Mouse (Mus musculus) lung, postnatal 0 days (tissue): ENCODE data around the gene Dnajb12.

ENCODE experiments used
- CTCF ChIP-seq: IDR thresholded peaks from 2 replicates; pipeline ENCODE4 v1.5.1; 2016; ENCODE audit warnings: antibody characterized with exemption, mild to moderate bottlenecking
- EP300 ChIP-seq: IDR thresholded peaks from 2 replicates; pipeline ENCODE4 v1.6.1; 2016; ENCODE audit warnings: antibody characterized with exemption, mild to moderate bottlenecking, control low read depth

DNA sequence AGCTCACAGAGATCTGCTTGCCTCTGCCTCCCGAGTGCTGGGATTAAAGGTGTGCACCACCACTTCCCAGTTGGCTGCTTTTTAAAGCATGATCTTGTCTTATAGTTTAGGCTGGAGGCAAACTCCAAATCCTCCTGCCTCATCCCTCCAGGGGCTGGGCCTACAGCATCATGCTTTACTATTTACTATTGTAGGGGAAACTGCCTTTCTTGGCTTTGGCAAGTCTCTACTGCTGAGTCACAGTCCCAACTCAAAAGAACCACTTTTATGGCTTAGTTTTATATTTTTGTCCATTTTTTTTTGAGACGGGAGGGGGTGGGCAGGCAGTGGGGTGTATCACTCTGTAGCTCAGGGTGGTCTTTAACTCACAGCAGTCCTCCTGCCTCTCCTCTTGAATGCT lies 44.1 kb downstream of the Dnajb12 start:
- no peak for TF ChIP-seq CTCF
- TF ChIP-seq EP300 = no peak
